Mouse (Mus musculus) heart, adult 2 months (tissue): Measurements from ENCODE around the gene Ppp2r5b.

ENCODE experiments used
- CTCF ChIP-seq: fragments of 200-600 bp; IDR thresholded peaks from 2 replicates; pipeline ENCODE4 v1.8.1; 2022; ENCODE audit warnings: antibody characterized with exemption, mild to moderate bottlenecking, moderate library complexity
- POLR2A ChIP-seq: fragments of 200-500 bp; IDR thresholded peaks from 2 replicates; pipeline ENCODE4 v1.6.1; 2011; ENCODE audit warnings: mild to moderate bottlenecking, low read depth, low read length, control low read depth; ENCODE audit not compliant: insufficient read depth

DNA sequence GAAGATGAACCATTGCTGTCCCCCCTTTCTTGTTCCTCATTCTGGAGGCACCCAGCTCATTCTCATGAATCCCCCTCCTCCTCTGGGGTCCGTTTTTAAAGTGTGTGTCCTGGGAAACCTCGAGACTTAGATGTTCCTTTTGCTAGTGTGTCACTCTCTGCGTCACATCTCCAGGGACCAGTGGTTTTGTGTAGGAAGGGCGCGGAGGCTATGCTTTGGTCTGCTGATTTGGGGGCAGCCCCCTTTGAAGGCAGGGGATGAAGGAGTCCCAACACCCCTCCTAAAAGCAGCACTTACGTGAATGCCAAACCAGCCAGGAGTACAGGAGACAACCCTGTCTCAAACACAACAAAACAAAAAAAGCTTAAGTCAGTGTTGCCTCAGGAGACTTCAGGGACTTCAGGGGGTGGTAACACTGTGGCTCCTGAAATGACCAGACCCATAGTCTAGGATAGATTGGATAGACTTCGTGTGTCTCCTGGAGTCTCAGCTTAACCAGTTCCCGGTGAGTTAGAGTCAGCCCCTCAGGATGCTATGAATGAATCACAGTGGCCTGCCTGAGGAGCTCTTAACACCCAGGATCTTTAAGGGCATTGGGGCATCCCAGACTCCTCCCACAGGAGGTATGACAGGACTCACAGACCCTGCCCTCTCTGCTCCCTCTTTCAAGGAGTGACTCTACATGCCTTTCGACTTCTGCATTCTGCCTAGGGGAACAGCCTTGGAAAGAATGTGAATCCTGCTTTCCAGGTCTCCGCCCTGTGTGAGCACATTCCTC is 42.2 kb upstream of the Ppp2r5b start:
- TF ChIP-seq POLR2A (peak; percentile 96), CTCF (no peak)
